Mouse (Mus musculus) liver, adult 2 months (tissue): ENCODE measurements around the gene Snorc. TPM values are rescaled to one million over a fixed set of nuclear protein-coding genes. Genes with fewer than 3 reads are reported as not detected.
A peak's percentile ranks its signal among the peaks of the same experiment; 100 is the strongest.

ENCODE experiments used
- DNase-seq: peaks from one replicate; pipeline ENCODE4 v3.0.0-alpha.2; 2011; ENCODE audit warnings: low read depth, low spot score; ENCODE audit errors: extremely low read depth
- H3K27ac ChIP-seq: fragments of 200-500 bp; replicated peaks from 2 replicates; pipeline ENCODE4 v1.5.1; 2012; ENCODE audit warnings: low read depth, mild to moderate bottlenecking, control low read depth, inconsistent platforms, low read length; ENCODE audit not compliant: insufficient read depth
- H3K27me3 ChIP-seq: fragments of 200-500 bp; 2 replicates; pipeline ENCODE4 v1.6.1; 2012; ENCODE audit warnings: mild to moderate bottlenecking, moderate library complexity, low read length, inconsistent platforms; ENCODE audit not compliant: control insufficient read depth, insufficient read depth
- H3K36me3 ChIP-seq: fragments of 200-500 bp; 2 replicates; pipeline ENCODE4 v1.6.1; 2012; ENCODE audit warnings: low read length, inconsistent platforms; ENCODE audit not compliant: control insufficient read depth, insufficient read depth
- H3K4me1 ChIP-seq: fragments of 200-500 bp; 2 replicates; pipeline ENCODE4 v1.6.1; 2011; ENCODE audit warnings: low read length; ENCODE audit not compliant: control insufficient read depth, insufficient read depth
- H3K4me3 ChIP-seq: fragments of 200-500 bp; 2 replicates; pipeline ENCODE4 v1.5.1; 2011; ENCODE audit warnings: low read depth, mild to moderate bottlenecking, control low read depth, low read length, moderate library complexity; ENCODE audit not compliant: insufficient read depth
- H3K79me2 ChIP-seq: fragments of 200-500 bp; 2 replicates; pipeline ENCODE4 v1.6.1; 2012; ENCODE audit warnings: inconsistent platforms, mild to moderate bottlenecking, low read length, moderate library complexity; ENCODE audit not compliant: control insufficient read depth, insufficient read depth
- H3K9ac ChIP-seq: fragments of 200-500 bp; 2 replicates; pipeline ENCODE4 v1.6.1; 2012; ENCODE audit warnings: low read depth, mild to moderate bottlenecking, control low read depth, inconsistent platforms, low read length
- CTCF ChIP-seq: fragments of 200-500 bp; IDR thresholded peaks from 2 replicates; pipeline ENCODE4 v1.5.1; 2011; ENCODE audit warnings: low read depth, low read length, control low read depth
- POLR2A ChIP-seq: fragments of 200-500 bp; IDR thresholded peaks from 2 replicates; pipeline ENCODE4 v1.6.1; 2011; ENCODE audit warnings: low read length, control low read depth; ENCODE audit not compliant: insufficient read depth; ENCODE audit errors: extremely low read depth
- WGBS: fragments of 180-500 bp; shearing (Covaris S2); methylation state at CpG from one replicate; pipeline ENCODE4 v1.1.7; 2018; 5-methylcytosine and 5-hydroxymethylcytosine counted together
- polyA plus RNA-seq: library from polyadenylated mRNA; depleted of rRNA; stranded (reverse); fragments of >200 nt; gene quantifications from 2 replicates; pipeline ENCODE4 v1.2.3, GENCODE M21; 2012
- total RNA-seq: library from RNA; depleted of rRNA; stranded (reverse); fragments of >200 nt; gene quantifications from 2 replicates; pipeline ENCODE4 v1.2.3, GENCODE M21; 2014

The Snorc gene
- total and polyA plus RNA-seq, 2 experiments: 0.32 TPM; not detected in 1

DNA sequence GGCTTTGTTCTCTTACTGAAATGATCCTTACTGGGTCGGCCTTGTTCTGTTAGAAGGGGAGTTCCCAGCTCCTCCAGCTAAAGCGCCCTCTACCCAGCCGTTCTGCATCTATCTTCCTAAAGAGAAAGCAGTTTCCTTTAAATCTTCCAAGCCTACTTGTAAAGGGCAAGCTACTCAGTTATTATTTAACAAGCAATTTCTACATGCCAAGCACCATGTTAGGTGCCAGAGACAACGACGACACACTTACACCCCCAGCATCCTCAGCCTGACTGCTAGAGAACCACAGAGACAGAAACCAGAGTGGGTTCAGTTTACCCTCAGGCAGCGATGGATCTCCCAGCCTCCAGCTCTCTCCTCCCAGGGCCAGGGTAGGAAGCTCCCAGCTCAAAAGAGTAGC, 37.8 kb downstream of the Snorc start:
- H3K79me2 ChIP-seq: no peaks in the 10 kb centered on the region
- no peak overlapping the region for H3K27ac ChIP-seq
- 56% methylated on average over 6 of the region's 6 CpGs for WGBS
- peak; percentile 5 for DNase-seq
- H3K36me3 ChIP-seq: no peaks in the 10 kb centered on the region
- H3K9ac ChIP-seq: no peak overlapping the region
- no peak overlapping the region for H3K4me3 ChIP-seq
- no peaks in the 10 kb centered on the region for H3K4me1 ChIP-seq
- H3K27me3 ChIP-seq: 0 out of 2 replicates have a peak, but pooled peaks cover 2% of the 10 kb centered on the region
- no peak for TF ChIP-seq CTCF
- TF ChIP-seq POLR2A: no peak

DNA sequence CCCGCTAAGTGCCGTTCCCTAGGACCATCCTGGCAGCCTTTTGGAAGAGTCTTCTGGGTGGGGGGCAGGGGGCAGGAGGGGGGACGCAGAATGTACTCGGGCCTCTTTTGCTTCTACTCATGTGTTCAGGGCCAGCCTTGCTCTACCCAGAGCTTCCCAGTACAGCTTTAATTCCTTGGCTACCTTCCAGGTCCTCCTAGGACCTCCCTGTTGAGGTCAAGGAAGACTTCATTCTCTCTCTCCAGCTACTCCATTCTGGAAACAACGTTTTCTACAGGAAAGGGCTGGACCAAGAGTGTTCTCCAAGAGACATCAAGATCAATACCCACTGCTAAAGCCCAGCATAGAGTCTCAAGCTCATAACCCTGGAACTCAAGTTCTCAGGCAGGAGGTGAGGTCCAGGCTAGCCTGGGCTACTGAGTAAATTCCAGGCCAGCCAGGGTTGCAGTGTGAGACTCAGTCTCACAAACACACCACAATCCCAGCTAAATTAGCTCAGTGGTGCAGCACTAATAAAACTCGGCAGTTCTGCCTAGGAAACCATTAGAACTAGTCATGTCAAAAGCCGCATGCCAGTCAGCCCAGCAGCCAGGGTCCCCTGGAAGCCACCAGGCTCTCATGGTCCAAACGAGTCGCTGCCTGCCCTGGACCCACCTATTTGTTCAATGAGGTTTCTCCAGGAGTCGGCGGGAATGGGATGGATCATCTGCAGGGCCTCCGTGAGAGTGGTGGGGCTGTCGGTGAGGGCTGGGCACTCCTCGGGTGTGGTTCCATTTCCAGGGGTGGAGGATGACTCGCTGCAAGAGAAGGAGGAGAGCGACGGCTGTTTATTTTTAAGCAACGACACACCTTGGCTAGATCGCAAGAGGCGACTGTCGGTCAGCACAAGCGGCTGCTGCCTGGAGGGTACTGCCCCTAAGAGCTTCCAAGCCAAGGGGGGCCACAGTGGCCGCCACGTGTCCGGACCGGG, 38.8 kb downstream of the Snorc start:
- no peaks in the 10 kb centered on the region for H3K79me2 ChIP-seq
- H3K4me1 ChIP-seq: no peaks in the 10 kb centered on the region
- no peak for DNase-seq
- H3K4me3 ChIP-seq: no peak overlapping the region
- H3K9ac ChIP-seq: no peak overlapping the region
- 74% methylated on average over 26 of the region's 26 CpGs for WGBS
- no peak overlapping the region for H3K27ac ChIP-seq
- no peaks in the 10 kb centered on the region for H3K36me3 ChIP-seq
- TF ChIP-seq POLR2A (no peak), CTCF (no peak)
- H3K27me3 ChIP-seq: 0 out of 2 replicates have a peak, but pooled peaks cover 2% of the 10 kb centered on the region

DNA sequence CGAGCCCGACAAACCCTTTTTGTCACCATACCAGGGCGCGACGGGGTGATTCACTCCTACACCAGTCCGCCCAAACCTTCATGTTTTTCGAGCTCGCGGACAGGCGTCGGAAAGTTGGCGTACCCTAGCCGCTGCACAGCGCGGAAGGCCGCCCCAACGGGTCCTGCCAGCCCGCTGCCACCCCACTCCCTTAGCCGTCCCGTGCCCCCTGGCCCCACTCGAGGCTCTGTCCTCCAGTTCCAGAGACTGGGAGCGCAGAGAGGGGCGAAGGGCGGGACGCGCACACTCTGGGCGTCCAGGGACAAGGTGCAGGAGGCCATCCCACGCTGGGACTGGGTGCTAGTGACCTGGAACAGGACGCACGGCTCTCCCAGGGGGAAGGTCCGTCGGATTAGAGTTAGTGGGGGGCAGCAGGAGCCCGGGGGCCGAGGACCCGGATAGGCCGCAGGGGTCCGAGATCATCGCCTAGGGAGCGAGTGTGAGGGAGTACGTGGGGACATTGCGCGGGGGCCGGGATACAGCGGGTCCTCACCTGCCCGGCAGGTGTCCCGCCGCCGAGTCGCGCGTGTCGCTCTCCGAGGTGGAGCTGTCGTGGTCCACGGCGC, 39.6 kb downstream of the Snorc start, which contains the start of gene Neu2:
Neu2 (plus strand) TSS at position 329 of the 605 bp plus-strand sequence.
- Histone ChIP-seq H3K4me1 (no peaks in the 10 kb centered on the region), H3K36me3 (no peaks in the 10 kb centered on the region), H3K9ac (no peak within 1 kb of the TSS), H3K79me2 (no peaks in the 10 kb centered on the region), H3K27ac (no peak within 1 kb of the TSS), H3K4me3 (peak within 1 kb of the TSS; percentile 34; the same call in 1 of the 2 replicates), H3K27me3 (0 out of 2 replicates have a peak, but pooled peaks cover 2% of the 10 kb centered on the region)
- TF ChIP-seq POLR2A (no peak), CTCF (no peak)
- DNase-seq: no peak
- 55% methylated on average over 56 of the region's 56 CpGs for WGBS

DNA sequence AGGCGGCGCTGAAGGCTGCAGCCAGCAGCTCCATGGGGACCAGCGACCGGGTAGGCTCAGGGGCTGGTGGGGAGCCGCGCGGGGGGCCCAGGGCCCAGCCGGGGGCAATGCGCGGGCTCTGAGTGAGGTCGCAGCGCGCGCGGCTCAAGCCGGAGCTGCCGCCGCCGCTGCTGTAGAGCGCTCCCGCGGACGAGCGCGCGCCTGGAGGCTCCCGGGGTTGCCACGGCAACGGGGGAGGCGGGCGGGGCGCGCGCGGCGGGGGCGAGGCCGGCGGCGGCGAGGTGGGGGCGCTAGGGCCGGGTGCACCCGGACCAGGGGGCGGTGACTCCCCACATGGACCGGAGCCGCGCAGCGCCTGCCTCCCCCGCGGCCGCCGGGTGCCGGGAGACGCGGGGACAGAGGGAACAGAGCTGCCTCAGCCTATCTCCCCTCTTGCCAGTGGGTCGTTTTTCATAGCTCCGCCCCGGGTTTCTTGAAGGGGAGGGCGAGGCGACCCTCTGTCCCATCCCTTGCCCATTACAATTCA, 40.2 kb downstream of the Snorc start:
- peak overlapping the region; percentile 34; the same call in 1 of the 2 replicates for H3K4me3 ChIP-seq
- H3K27me3 ChIP-seq: 0 out of 2 replicates have a peak, but pooled peaks cover 2% of the 10 kb centered on the region
- H3K79me2 ChIP-seq: no peaks in the 10 kb centered on the region; the same call in 1 of the 2 replicates
- no peak overlapping the region for H3K27ac ChIP-seq
- H3K4me1 ChIP-seq: no peaks in the 10 kb centered on the region
- H3K36me3 ChIP-seq: no peaks in the 10 kb centered on the region
- TF ChIP-seq CTCF: no peak
- H3K9ac ChIP-seq: no peak overlapping the region
- 12% methylated on average over 40 of the region's 61 CpGs for WGBS
- DNase-seq: no peak

DNA sequence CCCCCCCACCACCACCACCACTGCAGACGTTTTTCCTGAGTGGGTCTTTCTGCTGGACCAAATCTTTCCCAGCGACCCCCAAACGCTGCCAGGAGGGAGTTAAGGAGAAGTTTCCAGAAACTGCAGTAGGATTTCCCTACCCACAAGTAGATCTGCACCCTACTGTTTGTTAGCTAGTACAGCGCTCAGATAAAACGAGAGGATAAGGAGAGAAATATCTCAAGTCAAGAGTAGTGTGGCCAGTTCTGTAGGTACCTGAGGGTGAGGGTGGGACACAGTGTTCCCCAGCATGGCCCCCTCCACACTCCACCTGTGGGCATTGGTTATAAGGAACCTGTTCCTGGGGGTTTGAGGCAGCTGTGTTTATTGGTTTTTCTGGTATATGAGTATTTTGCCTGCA, 40.8 kb downstream of the Snorc start:
- Histone ChIP-seq H3K4me1 (no peaks in the 10 kb centered on the region), H3K36me3 (no peaks in the 10 kb centered on the region), H3K9ac (no peak overlapping the region), H3K27me3 (0 out of 2 replicates have a peak, but pooled peaks cover 2% of the 10 kb centered on the region), H3K27ac (no peak overlapping the region), H3K79me2 (no peaks in the 10 kb centered on the region; the same call in 1 of the 2 replicates), H3K4me3 (no peak overlapping the region)
- WGBS: 43% methylated on average over 5 of the region's 5 CpGs
- DNase-seq: no peak
- TF ChIP-seq POLR2A (no peak), CTCF (no peak)
